8 mouse cellular contexts compared by ENCODE assay signal in the genomic region with DNA sequence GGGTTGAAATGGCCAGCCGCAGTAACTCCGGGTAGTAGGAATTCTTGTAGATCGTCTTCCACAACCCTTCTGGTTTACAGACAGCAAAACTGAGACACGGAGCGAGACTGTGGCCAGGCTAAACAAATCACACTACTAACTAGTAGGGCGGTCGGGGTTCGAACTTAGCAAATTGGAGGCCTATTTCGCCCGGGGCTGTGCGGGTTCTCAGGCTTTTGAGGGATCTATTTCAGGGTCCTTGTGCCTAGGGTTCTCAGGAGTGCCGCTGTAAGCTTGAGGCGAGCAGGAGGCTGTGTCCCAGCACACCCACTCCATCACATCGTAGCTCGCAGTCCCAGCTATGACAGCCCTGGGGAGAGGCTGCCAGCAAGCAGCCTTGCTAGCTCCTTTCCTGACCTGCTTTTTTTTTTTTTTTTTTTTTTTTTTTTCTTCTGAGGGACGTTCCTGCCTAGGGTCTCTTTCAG. TPM values are rescaled to one million over a fixed set of nuclear protein-coding genes. Genes with fewer than 3 reads are reported as not detected.
DNase-seq lines count a peak whose midpoint lies in the region; ATAC-seq and TF ChIP-seq lines count a peak whose summit lies in the region.

No protein-coding gene starts in this region.

- H3K9ac ChIP-seq in liver, embryonic 13.5 days, result peak overlapping the region; percentile 74

- H3K4me3 ChIP-seq in thymus, adult 2 months (ENCODE audit: control insufficient read depth, insufficient read depth, low read length), result peak overlapping the region; percentile 85
- H3K4me3 ChIP-seq in hindbrain, embryonic 10.5 days, result peak overlapping the region; percentile 75
- H3K4me3 ChIP-seq in liver, embryonic 13.5 days (replicated peaks), result peak overlapping the region; percentile 74
- peak overlapping the region; percentile 54 for H3K4me3 ChIP-seq in olfactory bulb, adult 2 months (ENCODE audit: insufficient read depth, low read depth, low read length)

- no peaks in the 10 kb centered on the region for H3K36me3 ChIP-seq in thymus, adult 2 months (ENCODE audit: control insufficient read depth, insufficient read depth, low read length)
- no peaks in the 10 kb centered on the region for H3K36me3 ChIP-seq in hindbrain, embryonic 10.5 days
- H3K36me3 ChIP-seq in liver, embryonic 13.5 days, result no peaks in the 10 kb centered on the region

- no peaks in the 10 kb centered on the region for H3K9me3 ChIP-seq in hindbrain, embryonic 10.5 days
- no peaks in the 10 kb centered on the region for H3K9me3 ChIP-seq in liver, embryonic 13.5 days (replicated peaks)

- TF ChIP-seq POLR2A in thymus, adult 2 months (IDR thresholded peaks at IDR 0.05; ENCODE audit: control insufficient read depth, extremely low read depth, insufficient read depth, low read length, poor library complexity), result no peak
- peak; percentile 3; the same call in 1 of the 2 replicates for TF ChIP-seq POLR2A in olfactory bulb, adult 2 months (IDR thresholded peaks at IDR 0.05; ENCODE audit: insufficient read depth, low read depth, low read length)

- H3K4me2 ChIP-seq in liver, embryonic 13.5 days, result peak overlapping the region; percentile 78

- peaks cover 10% of the 10 kb centered on the region for H3K4me1 ChIP-seq in thymus, adult 2 months (replicated peaks; ENCODE audit: control insufficient read depth, insufficient read depth, low read length)
- H3K4me1 ChIP-seq in hindbrain, embryonic 10.5 days (replicated peaks), result peaks cover 10% of the 10 kb centered on the region; the same call in 1 of the 2 replicates
- H3K4me1 ChIP-seq in liver, embryonic 13.5 days (replicated peaks), result peaks cover 15% of the 10 kb centered on the region
- peaks cover 7% of the 10 kb centered on the region; the same call in 1 of the 2 replicates for H3K4me1 ChIP-seq in olfactory bulb, adult 2 months (ENCODE audit: control insufficient read depth, insufficient read depth, low read length)

- no peaks in the 10 kb centered on the region for H3K27me3 ChIP-seq in thymus, adult 2 months (ENCODE audit: control insufficient read depth, insufficient read depth, low read length)
- peaks cover 11% of the 10 kb centered on the region for H3K27me3 ChIP-seq in hindbrain, embryonic 10.5 days (ENCODE audit: insufficient read depth, poor library complexity, severe bottlenecking)
- no peaks in the 10 kb centered on the region for H3K27me3 ChIP-seq in liver, embryonic 13.5 days

- H3K27ac ChIP-seq in thymus, adult 2 months (ENCODE audit: control insufficient read depth, insufficient read depth, low read length), result no peak overlapping the region
- peak overlapping the region; percentile 85 for H3K27ac ChIP-seq in hindbrain, embryonic 10.5 days
- no peak overlapping the region for H3K27ac ChIP-seq in liver, embryonic 13.5 days
- no peak overlapping the region for H3K27ac ChIP-seq in olfactory bulb, adult 2 months (ENCODE audit: insufficient read depth, low read depth, low read length)

- peak; percentile 47 for ATAC-seq in liver, embryonic 13.5 days (ENCODE audit: low read depth)

- no peak for TF ChIP-seq CTCF in thymus, adult 2 months (IDR thresholded peaks at IDR 0.05; ENCODE audit: borderline replicate concordance, control insufficient read depth, extremely low read depth, insufficient read depth, low read length, poor library complexity)
- no peak for TF ChIP-seq CTCF in olfactory bulb, adult 2 months (IDR thresholded peaks at IDR 0.05; ENCODE audit: insufficient read depth, low read depth, low read length)

- whole genome bisulfite sequencing in thymus, adult 2 months, result under 1% methylated on average over 16 of the region's 16 CpGs
- 1% methylated on average over 16 of the region's 16 CpGs for WGBS in hindbrain, embryonic 10.5 days
- WGBS in liver, embryonic 13.5 days (ENCODE audit: insufficient replicate concordance), result 2% methylated on average over 16 of the region's 16 CpGs
- 2% methylated on average over 16 of the region's 16 CpGs for WGBS in olfactory bulb, adult 2 months

- peak; percentile 25 for DNase-seq in cerebellum, adult 11-12 months
- no peak for DNase-seq in cerebellum, postnatal 25 days
- no peak for DNase-seq in thymus, adult 2 months
- DNase-seq in thymus, postnatal 10 days (ENCODE audit: low spot score in 2 of 2), result no peak
- no peak for DNase-seq in hindbrain, embryonic 10.5 days (ENCODE audit: low spot score)
- DNase-seq in liver, embryonic 13.5 days, result no peak
- no peak for DNase-seq in Muller cell, postnatal 12 days (ENCODE audit: inconsistent ontology term)

RNA-seq across cellular contexts. Expression of a gene that starts 0.4 kb away (rescaled TPM):
- polyA plus RNA-seq in thymus, adult 2 months (2012; rRNA removed), result 3.2 and 3.6 TPM in 2 replicates
- polyA plus RNA-seq in hindbrain, embryonic 10.5 days (2016; fragmentation: Nextera tagmentation; extraction: Ambion mirVana), result 3.1 and 3.5 TPM in 2 replicates
- polyA plus RNA-seq in liver, embryonic 13.5 days (2015; fragmentation: Nextera tagmentation; extraction: Ambion mirVana), result 1.8 and 1.9 TPM in 2 replicates
- not detected in 2 replicates for polyA plus RNA-seq in olfactory bulb, adult 2 months (2012; ENCODE audit: insufficient read depth, insufficient read length, low replicate concordance, missing spikeins)

RNA-seq across cellular contexts. Expression of a gene that starts 55.4 kb away (rescaled TPM):
- polyA plus RNA-seq in thymus, adult 2 months (2012; rRNA removed), result not detected in 2 replicates
- polyA plus RNA-seq in hindbrain, embryonic 10.5 days (2016; fragmentation: Nextera tagmentation; extraction: Ambion mirVana), result 0.24 TPM in 1 of 2 replicates, not detected in the other
- not detected in 2 replicates for polyA plus RNA-seq in liver, embryonic 13.5 days (2015; fragmentation: Nextera tagmentation; extraction: Ambion mirVana)
- not detected in 2 replicates for polyA plus RNA-seq in olfactory bulb, adult 2 months (2012; ENCODE audit: insufficient read depth, insufficient read length, low replicate concordance, missing spikeins)
